Mouse (Mus musculus) forebrain, embryonic 14.5 days (tissue): Measurements from ENCODE around the gene Nrxn1. TPM values are rescaled to one million over a fixed set of nuclear protein-coding genes. Genes with fewer than 3 reads are reported as not detected.

Source experiments
- ATAC-seq: fragments of 200-750 bp; cut with Nextera tagmentation; 2 replicates; pipeline ENCODE4 v1.8.0; 2017; ENCODE audit warnings: mild to moderate bottlenecking, moderate library complexity
- DNase-seq: peaks from one replicate; pipeline ENCODE4 v3.0.0-alpha.2; 2015; ENCODE audit warnings: low spot score
- H3K27ac ChIP-seq: fragments of 300-500 bp; sonication (generic); 2 replicates; pipeline ENCODE4 v1.5.1; 2014; ENCODE audit warnings: low read depth, mild to moderate bottlenecking, control low read depth, low read length, moderate library complexity
- H3K27me3 ChIP-seq: fragments of 300-500 bp; sonication (generic); replicated peaks from 2 replicates; pipeline ENCODE4 v1.6.1; 2014; ENCODE audit warnings: low read length, control low read depth, mixed read lengths; ENCODE audit not compliant: control insufficient read depth, insufficient read depth
- H3K36me3 ChIP-seq: fragments of 300-500 bp; sonication (generic); 2 replicates; pipeline ENCODE4 v1.6.1; 2014; ENCODE audit warnings: low read length, control low read depth; ENCODE audit not compliant: control insufficient read depth, insufficient read depth
- H3K4me1 ChIP-seq: fragments of 300-500 bp; sonication (generic); 2 replicates; pipeline ENCODE4 v1.6.1; 2014; ENCODE audit warnings: antibody characterized with exemption, low read length, control low read depth; ENCODE audit not compliant: control insufficient read depth, insufficient read depth
- H3K4me2 ChIP-seq: fragments of 300-500 bp; sonication (generic); 2 replicates; pipeline ENCODE4 v1.6.1; 2014; ENCODE audit warnings: mild to moderate bottlenecking, control low read depth, low read length
- H3K4me3 ChIP-seq: fragments of 300-500 bp; sonication (generic); 2 replicates; pipeline ENCODE4 v1.5.1; 2014; ENCODE audit warnings: low read depth, low read length, control low read depth
- H3K9ac ChIP-seq: fragments of 300-500 bp; sonication (generic); 2 replicates; pipeline ENCODE4 v1.6.1; 2014; ENCODE audit warnings: mild to moderate bottlenecking, low read length, control low read depth, moderate library complexity
- H3K9me3 ChIP-seq: fragments of 300-500 bp; sonication (generic); replicated peaks from 2 replicates; pipeline ENCODE4 v1.6.1; 2016; ENCODE audit warnings: low read length, control low read depth, mixed read lengths; ENCODE audit not compliant: control insufficient read depth
- WGBS: fragments of 180-500 bp; shearing (Covaris S2); extraction: QIAGEN DNeasy Blood & Tissue Kit; methylation state at CpG from one replicate; pipeline ENCODE4 v1.1.7; 2014; 5-methylcytosine and 5-hydroxymethylcytosine counted together
- polyA plus RNA-seq: library from polyadenylated mRNA; unstranded; fragments of >200 nt; fragmentation: Nextera tagmentation; extraction: Ambion mirVana; gene quantifications from 2 replicates; pipeline ENCODE4 v1.2.1, GENCODE M21; 2014

Gene Nrxn1
- 69.8 and 102 TPM in 2 replicates for polyA plus RNA-seq

- 0% methylated on average over 1 of the region's 1 CpGs for WGBS
- peaks cover 8% of the 10 kb centered on the region for H3K36me3 ChIP-seq
- peak within 1 kb of the TSS; percentile 43 for H3K4me3 ChIP-seq
These were observed at the start of gene Nrxn1 for GRCm38 (mm10) chr17:91093042-91093080. Gene Nrxn1 (minus strand): TSS chr17:91093071.

DNA sequence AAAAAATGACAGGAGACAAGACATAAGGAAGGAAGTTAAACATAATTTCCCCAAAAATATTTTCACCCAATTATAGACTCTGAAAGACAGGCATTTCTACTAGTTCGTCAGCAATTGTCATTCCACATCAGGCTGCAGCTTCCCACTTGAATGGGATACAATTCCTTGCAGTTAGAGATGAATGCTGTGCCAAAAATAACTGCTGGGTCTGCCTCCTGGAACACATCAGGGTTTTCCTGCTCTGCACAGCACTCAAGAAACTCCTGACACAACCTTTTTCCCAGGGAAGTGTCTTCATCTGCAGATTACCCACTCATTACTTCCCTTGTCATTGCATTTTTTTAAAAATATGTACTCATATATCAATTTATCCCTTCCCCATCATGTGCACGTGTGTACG is 44.0 kb upstream of the Nrxn1 start:
- no peak overlapping the region for H3K27ac ChIP-seq
- no peak overlapping the region for H3K4me3 ChIP-seq
- H3K36me3 ChIP-seq, result no peaks in the 10 kb centered on the region
- 65% methylated on average over 3 of the region's 3 CpGs for WGBS
- ATAC-seq, result no peak
- no peak overlapping the region for H3K4me2 ChIP-seq
- H3K4me1 ChIP-seq, result no peaks in the 10 kb centered on the region
- H3K9ac ChIP-seq, result no peak overlapping the region
- DNase-seq, result no peak
- H3K9me3 ChIP-seq, result no peaks in the 10 kb centered on the region
- no peaks in the 10 kb centered on the region for H3K27me3 ChIP-seq

More at GRCm38 (mm10) chr17:91093042-91093080, at the start of gene Nrxn1:
- Histone ChIP-seq H3K4me2 (peak within 1 kb of the TSS; percentile 59), H3K9ac (peak within 1 kb of the TSS; percentile 69), H3K9me3 (peaks cover 8% of the 10 kb centered on the region), H3K27me3 (no peaks in the 10 kb centered on the region), H3K27ac (peak within 1 kb of the TSS; percentile 87), H3K4me1 (no peaks in the 10 kb centered on the region)
- DNase-seq (no peak), ATAC-seq (no peak)

DNA sequence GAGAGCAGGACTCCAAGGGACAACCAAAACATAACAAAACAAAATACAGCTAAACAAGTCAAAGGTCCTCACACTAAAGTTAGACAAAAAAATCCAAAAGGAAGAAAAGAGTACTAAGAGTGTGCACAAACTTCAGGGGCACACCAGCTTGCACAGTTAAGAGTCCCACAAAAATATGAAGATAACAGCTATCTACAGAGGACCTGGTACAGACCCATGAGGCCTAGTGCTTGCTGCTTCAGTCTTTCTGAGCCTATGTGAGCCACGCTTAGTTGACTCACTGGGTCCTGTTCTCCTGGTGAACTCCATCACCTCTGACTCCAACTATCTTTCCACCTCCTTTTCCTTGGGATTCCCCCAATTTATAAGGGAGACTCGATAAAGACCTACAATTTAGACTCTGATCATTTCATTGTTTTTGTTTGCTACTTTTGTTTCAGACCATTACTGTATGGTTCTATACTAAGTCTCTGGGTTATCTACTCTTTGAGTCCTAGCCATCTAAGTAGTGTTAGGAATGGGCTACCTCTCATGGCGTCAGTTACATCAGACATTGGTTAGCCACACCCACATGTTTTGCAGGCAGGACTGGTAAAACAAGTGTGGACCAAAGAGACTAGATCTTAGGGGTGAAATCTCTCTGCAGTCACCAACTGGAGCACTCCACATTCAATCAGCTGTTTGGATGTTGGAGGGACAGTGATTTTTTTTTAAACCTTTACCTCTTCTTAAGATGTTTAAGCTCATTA is 20.2 kb upstream of the Nrxn1 start:
- WGBS, result 86% methylated on average over 3 of the region's 3 CpGs
- no peak overlapping the region for H3K27ac ChIP-seq

GRCm38 (mm10) chr17:91112085-91112484 is 19.2 kb upstream of the Nrxn1 start:
- no peak overlapping the region for H3K9ac ChIP-seq
- no peaks in the 10 kb centered on the region for H3K36me3 ChIP-seq
- H3K27me3 ChIP-seq, result no peaks in the 10 kb centered on the region
- DNase-seq (no peak), ATAC-seq (no peak)
- H3K9me3 ChIP-seq, result no peaks in the 10 kb centered on the region
- no peak overlapping the region for H3K4me3 ChIP-seq
- WGBS, result 94% methylated on average over 1 of the region's 1 CpGs
- H3K4me1 ChIP-seq, result no peaks in the 10 kb centered on the region
- H3K4me2 ChIP-seq, result no peak overlapping the region
- H3K27ac ChIP-seq, result no peak overlapping the region

More for the DNA sequence above, 20.2 kb upstream of the Nrxn1 start:
- ATAC-seq (no peak), DNase-seq (no peak)
- Histone ChIP-seq H3K4me2 (no peak overlapping the region), H3K9ac (no peak overlapping the region), H3K4me1 (no peaks in the 10 kb centered on the region), H3K27me3 (no peaks in the 10 kb centered on the region), H3K36me3 (no peaks in the 10 kb centered on the region), H3K4me3 (no peak overlapping the region), H3K9me3 (no peaks in the 10 kb centered on the region)

DNA sequence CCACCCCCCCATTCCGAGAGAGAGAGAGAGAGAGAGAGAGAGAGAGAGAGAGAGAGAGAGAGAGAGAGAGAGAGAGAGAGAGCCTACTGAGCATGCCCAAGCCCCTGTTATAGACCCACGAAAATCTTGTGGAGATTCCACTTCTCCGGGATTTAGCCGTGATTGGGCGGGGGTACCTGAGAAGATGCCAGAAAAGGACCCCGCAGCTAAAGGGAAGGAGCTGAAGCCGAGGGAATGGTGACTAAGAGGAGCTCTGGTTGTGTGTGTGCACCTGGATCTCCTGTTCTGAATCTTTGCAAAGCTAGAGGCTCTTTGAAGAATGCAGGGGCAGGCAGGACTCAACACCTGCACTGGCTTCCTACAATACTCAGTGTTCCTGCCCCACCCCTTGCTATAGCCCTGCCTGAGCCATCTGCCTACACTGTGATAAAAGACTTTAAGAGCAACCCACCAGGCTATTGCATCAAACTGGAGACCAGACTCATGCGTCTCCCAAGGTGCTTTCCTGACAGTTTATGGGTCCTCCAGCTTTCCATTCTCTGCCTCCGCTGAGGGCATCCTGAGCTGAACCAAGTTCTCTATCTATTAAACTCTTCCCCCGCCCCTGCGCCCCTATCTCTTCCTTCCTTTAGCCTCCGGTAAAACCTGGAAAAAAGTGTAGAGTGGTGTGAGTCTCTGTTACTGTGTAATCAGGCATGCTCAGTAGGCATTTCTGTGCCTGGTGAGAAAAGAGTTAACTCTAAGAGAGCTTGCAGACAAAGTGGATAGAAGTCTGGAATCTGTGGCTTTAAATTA is 407 bp upstream of the Nrxn1 start:
- Histone ChIP-seq H3K4me1 (no peaks in the 10 kb centered on the region), H3K27ac (peak overlapping the region; percentile 87), H3K9me3 (peaks cover 4% of the 10 kb centered on the region), H3K4me3 (peak overlapping the region; percentile 43), H3K4me2 (peak overlapping the region; percentile 59), H3K9ac (peak overlapping the region; percentile 69), H3K36me3 (peaks cover 4% of the 10 kb centered on the region), H3K27me3 (no peaks in the 10 kb centered on the region)
- WGBS, result 27% methylated on average over 12 of the region's 12 CpGs
- ATAC-seq (peak; percentile 78), DNase-seq (peak; percentile 69)

DNA sequence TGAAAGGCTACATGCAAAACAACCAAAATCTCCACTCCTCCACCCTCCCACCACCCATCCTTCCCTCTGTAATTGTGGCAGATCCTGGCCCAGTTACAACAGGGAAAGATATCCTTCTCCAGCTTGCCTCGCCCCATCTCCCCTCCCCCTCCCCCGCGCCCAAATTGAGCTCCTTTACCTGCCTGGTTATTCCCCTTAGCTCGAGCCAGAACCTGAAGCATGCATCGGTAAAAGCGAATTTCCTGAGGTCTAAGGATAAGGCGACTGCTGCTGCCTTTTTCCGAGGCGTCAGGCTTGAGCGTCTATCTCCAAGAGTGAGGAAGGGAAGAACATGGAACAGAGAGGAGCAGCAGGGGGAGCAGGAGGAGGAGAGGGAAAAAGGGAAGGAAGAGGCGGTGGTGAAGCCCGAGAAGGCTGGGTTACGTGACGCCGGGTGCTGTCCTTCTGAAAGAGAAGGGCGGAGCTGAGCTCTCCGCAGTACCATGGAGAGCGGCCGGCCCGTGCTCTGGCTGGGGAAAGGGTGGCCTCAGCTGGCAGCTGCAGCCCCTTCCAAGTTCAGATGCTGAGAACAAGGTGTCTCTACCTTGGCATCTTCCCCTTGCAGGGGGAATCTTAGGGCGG is 340 bp downstream of the Nrxn1 start:
- Histone ChIP-seq H3K27me3 (no peaks in the 10 kb centered on the region), H3K27ac (peak overlapping the region; percentile 87), H3K4me2 (peak overlapping the region; percentile 59), H3K9ac (peak overlapping the region; percentile 69), H3K9me3 (peaks cover 10% of the 10 kb centered on the region), H3K4me3 (peak overlapping the region; percentile 43), H3K36me3 (peaks cover 11% of the 10 kb centered on the region), H3K4me1 (no peaks in the 10 kb centered on the region)
- WGBS, result 1% methylated on average over 19 of the region's 21 CpGs
- DNase-seq (peak; percentile 82), ATAC-seq (peak; percentile 95)

DNA sequence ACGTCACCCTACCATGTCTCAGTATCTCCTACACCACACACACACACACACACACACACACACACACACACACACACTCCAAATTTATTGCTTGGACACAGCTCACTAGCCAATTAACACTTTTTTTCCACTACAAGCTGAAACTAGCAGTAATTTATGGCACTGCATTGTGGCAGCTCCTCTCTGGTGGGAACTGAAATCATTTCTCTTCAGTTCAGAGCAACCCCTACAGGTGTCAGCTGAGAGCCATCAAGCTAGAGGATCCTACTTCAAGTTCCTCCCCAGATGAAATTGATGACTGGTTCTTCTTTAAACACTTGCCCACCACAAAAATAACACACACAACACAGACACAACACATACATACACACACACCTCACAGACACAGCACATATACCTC is 2.2 kb downstream of the Nrxn1 start:
- no peak overlapping the region for H3K27ac ChIP-seq
- H3K36me3 ChIP-seq, result peaks cover 14% of the 10 kb centered on the region
- peak overlapping the region; percentile 12; the same call in 1 of the 2 replicates for H3K4me3 ChIP-seq
- no peaks in the 10 kb centered on the region for H3K27me3 ChIP-seq
- no peak for ATAC-seq
- peak; percentile 61 for DNase-seq
- peaks cover 10% of the 10 kb centered on the region for H3K9me3 ChIP-seq
- H3K4me2 ChIP-seq, result peak overlapping the region; percentile 32
- 90% methylated on average over 1 of the region's 1 CpGs for WGBS
- H3K4me1 ChIP-seq, result peaks cover under 1% of the 10 kb centered on the region; the same call in 1 of the 2 replicates
- H3K9ac ChIP-seq, result no peak overlapping the region

GRCm38 (mm10) chr17:91088991-91089390 is 3.9 kb downstream of the Nrxn1 start:
- H3K9ac ChIP-seq, result no peak overlapping the region

More at GRCm38 (mm10) chr17:91088991-91089390, 3.9 kb downstream of the Nrxn1 start:
- Histone ChIP-seq H3K4me1 (peaks cover 4% of the 10 kb centered on the region; the same call in 1 of the 2 replicates), H3K27ac (no peak overlapping the region), H3K4me3 (no peak overlapping the region), H3K36me3 (peaks cover 14% of the 10 kb centered on the region), H3K4me2 (no peak overlapping the region), H3K27me3 (no peaks in the 10 kb centered on the region), H3K9me3 (peaks cover 10% of the 10 kb centered on the region)
- 93% methylated on average over 11 of the region's 11 CpGs for WGBS
- ATAC-seq (no peak), DNase-seq (no peak)
